Mouse (Mus musculus): ENCODE measurements around the gene Mmp24. TPM values are rescaled to one million over a fixed set of nuclear protein-coding genes. Genes with fewer than 3 reads are reported as not detected.

The Mmp24 gene
- polyA plus RNA-seq, 1 experiment from 2014 or later = 20.0 TPM

- H3K9ac ChIP-seq (replicated peaks; ENCODE audit: low read depth, low read length) = no peak overlapping the region
- ATAC-seq (ENCODE audit: low read depth) = no peak
- WGBS = 45% methylated on average over 9 of the region's 9 CpGs
- H3K4me2 ChIP-seq (ENCODE audit: low read depth, low read length) = no peak overlapping the region
- H3K4me3 ChIP-seq (ENCODE audit: low read depth, low read length) = no peak overlapping the region
- H3K27me3 ChIP-seq (ENCODE audit: control insufficient read depth, insufficient read depth, low read length) = no peaks in the 10 kb centered on the region
- no peak overlapping the region for H3K27ac ChIP-seq (ENCODE audit: low read depth, low read length)
- H3K4me1 ChIP-seq (ENCODE audit: control insufficient read depth, insufficient read depth, low read length) = no peaks in the 10 kb centered on the region
- no peaks in the 10 kb centered on the region for H3K36me3 ChIP-seq (ENCODE audit: control insufficient read depth, insufficient read depth, low read length)
- H3K9me3 ChIP-seq (ENCODE audit: control insufficient read depth, low read length) = no peaks in the 10 kb centered on the region
These were observed 37.3 kb upstream of the Mmp24 start for GRCm38 (mm10) chr2:155737803-155738202.

GRCm38 (mm10) chr2:155742211-155742610 is 32.9 kb upstream of the Mmp24 start:
- Histone ChIP-seq H3K9ac (replicated peaks; ENCODE audit: low read depth, low read length) (no peak overlapping the region), H3K4me3 (ENCODE audit: low read depth, low read length) (no peak overlapping the region), H3K9me3 (ENCODE audit: control insufficient read depth, low read length) (no peaks in the 10 kb centered on the region), H3K27ac (ENCODE audit: low read depth, low read length) (no peak overlapping the region), H3K4me1 (ENCODE audit: control insufficient read depth, insufficient read depth, low read length) (no peaks in the 10 kb centered on the region), H3K36me3 (ENCODE audit: control insufficient read depth, insufficient read depth, low read length) (no peaks in the 10 kb centered on the region), H3K27me3 (ENCODE audit: control insufficient read depth, insufficient read depth, low read length) (no peaks in the 10 kb centered on the region), H3K4me2 (ENCODE audit: low read depth, low read length) (no peak overlapping the region)
- 90% methylated on average over 11 of the region's 11 CpGs for WGBS
- ATAC-seq (ENCODE audit: low read depth) = no peak

GRCm38 (mm10) chr2:155742931-155743337 is 32.2 kb upstream of the Mmp24 start:
- WGBS = 84% methylated on average over 12 of the region's 12 CpGs
- no peak overlapping the region for H3K9ac ChIP-seq (replicated peaks; ENCODE audit: low read depth, low read length)
- no peaks in the 10 kb centered on the region for H3K36me3 ChIP-seq (ENCODE audit: control insufficient read depth, insufficient read depth, low read length)
- no peak for ATAC-seq (ENCODE audit: low read depth)
- H3K4me2 ChIP-seq (ENCODE audit: low read depth, low read length) = no peak overlapping the region
- H3K27me3 ChIP-seq (ENCODE audit: control insufficient read depth, insufficient read depth, low read length) = no peaks in the 10 kb centered on the region
- no peaks in the 10 kb centered on the region for H3K4me1 ChIP-seq (ENCODE audit: control insufficient read depth, insufficient read depth, low read length)
- H3K4me3 ChIP-seq (ENCODE audit: low read depth, low read length) = no peak overlapping the region
- H3K27ac ChIP-seq (ENCODE audit: low read depth, low read length) = no peak overlapping the region
- no peaks in the 10 kb centered on the region for H3K9me3 ChIP-seq (ENCODE audit: control insufficient read depth, low read length)

GRCm38 (mm10) chr2:155743351-155743750 is 31.8 kb upstream of the Mmp24 start:
- Histone ChIP-seq H3K36me3 (ENCODE audit: control insufficient read depth, insufficient read depth, low read length) (no peaks in the 10 kb centered on the region), H3K27ac (ENCODE audit: low read depth, low read length) (no peak overlapping the region), H3K4me2 (ENCODE audit: low read depth, low read length) (no peak overlapping the region), H3K9me3 (ENCODE audit: control insufficient read depth, low read length) (no peaks in the 10 kb centered on the region), H3K9ac (replicated peaks; ENCODE audit: low read depth, low read length) (no peak overlapping the region), H3K27me3 (ENCODE audit: control insufficient read depth, insufficient read depth, low read length) (no peaks in the 10 kb centered on the region), H3K4me3 (ENCODE audit: low read depth, low read length) (no peak overlapping the region), H3K4me1 (ENCODE audit: control insufficient read depth, insufficient read depth, low read length) (no peaks in the 10 kb centered on the region)
- ATAC-seq (ENCODE audit: low read depth) = no peak
- 92% methylated on average over 9 of the region's 9 CpGs for WGBS

GRCm38 (mm10) chr2:155745487-155745886 is 29.7 kb upstream of the Mmp24 start:
- Histone ChIP-seq H3K4me1 (ENCODE audit: control insufficient read depth, insufficient read depth, low read length) (no peaks in the 10 kb centered on the region), H3K9ac (replicated peaks; ENCODE audit: low read depth, low read length) (no peak overlapping the region), H3K9me3 (ENCODE audit: control insufficient read depth, low read length) (no peaks in the 10 kb centered on the region), H3K27me3 (ENCODE audit: control insufficient read depth, insufficient read depth, low read length) (no peaks in the 10 kb centered on the region), H3K27ac (ENCODE audit: low read depth, low read length) (no peak overlapping the region), H3K4me3 (ENCODE audit: low read depth, low read length) (no peak overlapping the region), H3K36me3 (ENCODE audit: control insufficient read depth, insufficient read depth, low read length) (no peaks in the 10 kb centered on the region), H3K4me2 (ENCODE audit: low read depth, low read length) (no peak overlapping the region)
- WGBS = 80% methylated on average over 3 of the region's 3 CpGs
- no peak for ATAC-seq (ENCODE audit: low read depth)

GRCm38 (mm10) chr2:155749394-155749793 is 25.7 kb upstream of the Mmp24 start:
- no peaks in the 10 kb centered on the region for H3K9me3 ChIP-seq (ENCODE audit: control insufficient read depth, low read length)
- H3K27ac ChIP-seq (ENCODE audit: low read depth, low read length) = no peak overlapping the region
- 88% methylated on average over 4 of the region's 4 CpGs for WGBS
- peaks cover 3% of the 10 kb centered on the region; the same call in 1 of the 2 replicates for H3K4me1 ChIP-seq (ENCODE audit: control insufficient read depth, insufficient read depth, low read length)
- no peaks in the 10 kb centered on the region for H3K27me3 ChIP-seq (ENCODE audit: control insufficient read depth, insufficient read depth, low read length)
- ATAC-seq (ENCODE audit: low read depth) = no peak
- H3K36me3 ChIP-seq (ENCODE audit: control insufficient read depth, insufficient read depth, low read length) = no peaks in the 10 kb centered on the region
- no peak overlapping the region for H3K4me2 ChIP-seq (ENCODE audit: low read depth, low read length)
- H3K4me3 ChIP-seq (ENCODE audit: low read depth, low read length) = no peak overlapping the region
- no peak overlapping the region for H3K9ac ChIP-seq (replicated peaks; ENCODE audit: low read depth, low read length)

- H3K36me3 ChIP-seq (ENCODE audit: control insufficient read depth, insufficient read depth, low read length) = no peaks in the 10 kb centered on the region
- peaks cover 3% of the 10 kb centered on the region; the same call in 1 of the 2 replicates for H3K4me1 ChIP-seq (ENCODE audit: control insufficient read depth, insufficient read depth, low read length)
- H3K9me3 ChIP-seq (ENCODE audit: control insufficient read depth, low read length) = no peaks in the 10 kb centered on the region
- H3K9ac ChIP-seq (replicated peaks; ENCODE audit: low read depth, low read length) = no peak within 1 kb of the TSS; the same call in 1 of the 2 replicates
- H3K27ac ChIP-seq (ENCODE audit: low read depth, low read length) = no peak within 1 kb of the TSS
- 4% methylated on average over 25 of the region's 25 CpGs for WGBS
- no peaks in the 10 kb centered on the region for H3K27me3 ChIP-seq (ENCODE audit: control insufficient read depth, insufficient read depth, low read length)
- no peak for ATAC-seq (ENCODE audit: low read depth)
- H3K4me3 ChIP-seq (ENCODE audit: low read depth, low read length) = peak within 1 kb of the TSS; percentile 18
- H3K4me2 ChIP-seq (ENCODE audit: low read depth, low read length) = peak within 1 kb of the TSS; percentile 39
These were observed 23.9 kb upstream of the Mmp24 start, which contains the start of gene Procr for GRCm38 (mm10) chr2:155751014-155751786. Gene Procr (plus strand): TSS chr2:155751117.

GRCm38 (mm10) chr2:155755746-155756145 is 19.4 kb upstream of the Mmp24 start:
- Histone ChIP-seq H3K4me1 (ENCODE audit: control insufficient read depth, insufficient read depth, low read length) (peaks cover 3% of the 10 kb centered on the region; the same call in 1 of the 2 replicates), H3K27ac (ENCODE audit: low read depth, low read length) (no peak overlapping the region), H3K4me2 (ENCODE audit: low read depth, low read length) (no peak overlapping the region), H3K9me3 (ENCODE audit: control insufficient read depth, low read length) (no peaks in the 10 kb centered on the region), H3K9ac (replicated peaks; ENCODE audit: low read depth, low read length) (no peak overlapping the region), H3K4me3 (ENCODE audit: low read depth, low read length) (no peak overlapping the region), H3K36me3 (ENCODE audit: control insufficient read depth, insufficient read depth, low read length) (no peaks in the 10 kb centered on the region), H3K27me3 (ENCODE audit: control insufficient read depth, insufficient read depth, low read length) (no peaks in the 10 kb centered on the region)
- 4% methylated on average over 1 of the region's 1 CpGs for WGBS
- no peak for ATAC-seq (ENCODE audit: low read depth)

- no peak overlapping the region for H3K4me2 ChIP-seq (ENCODE audit: low read depth, low read length)
- no peaks in the 10 kb centered on the region for H3K27me3 ChIP-seq (ENCODE audit: control insufficient read depth, insufficient read depth, low read length)
- no peak for ATAC-seq (ENCODE audit: low read depth)
- no peaks in the 10 kb centered on the region for H3K4me1 ChIP-seq (ENCODE audit: control insufficient read depth, insufficient read depth, low read length)
- H3K9ac ChIP-seq (replicated peaks; ENCODE audit: low read depth, low read length) = no peak overlapping the region
- no peak overlapping the region for H3K27ac ChIP-seq (ENCODE audit: low read depth, low read length)
- no peak overlapping the region for H3K4me3 ChIP-seq (ENCODE audit: low read depth, low read length)
- H3K9me3 ChIP-seq (ENCODE audit: control insufficient read depth, low read length) = no peaks in the 10 kb centered on the region
- H3K36me3 ChIP-seq (ENCODE audit: control insufficient read depth, insufficient read depth, low read length) = no peaks in the 10 kb centered on the region
- WGBS = 70% methylated on average over 14 of the region's 14 CpGs
These were observed 18.1 kb upstream of the Mmp24 start for GRCm38 (mm10) chr2:155756855-155757566.

Data from neural tube, embryonic 14.5 days (tissue).